Mouse (Mus musculus): ENCODE data around the gene Hspa1l. TPM values are rescaled to one million over a fixed set of nuclear protein-coding genes. Genes with fewer than 3 reads are reported as not detected.

The Hspa1l gene
- total and polyA plus RNA-seq, 2 experiments from 2014 or later = 0.76 to 0.99 TPM

GRCm38 (mm10) chr17:35023756-35024155 lies 51.3 kb downstream of the Hspa1l start:
- Histone ChIP-seq H3K4me3 (ENCODE audit: low read length) (no peak overlapping the region), H3K27ac (no peak overlapping the region), H3K4me1 (ENCODE audit: insufficient read depth, low read length) (peaks cover 6% of the 10 kb centered on the region), H3K27me3 (ENCODE audit: insufficient read depth, low read length) (no peaks in the 10 kb centered on the region), H3K9me3 (ENCODE audit: low read length) (no peaks in the 10 kb centered on the region), H3K9ac (replicated peaks; ENCODE audit: low read length) (no peak overlapping the region), H3K36me3 (ENCODE audit: insufficient read depth, low read length) (no peaks in the 10 kb centered on the region), H3K4me2 (ENCODE audit: low read depth, low read length) (no peak overlapping the region)
- 72% methylated on average over 4 of the region's 4 CpGs for WGBS
- ATAC-seq (no peak), DNase-seq (ENCODE audit: low spot score) (no peak)
- TF ChIP-seq CTCF (IDR thresholded peaks at IDR 0.05; ENCODE audit: low read depth) = no peak

GRCm38 (mm10) chr17:35024261-35024660 lies 51.8 kb downstream of the Hspa1l start:
- no peaks in the 10 kb centered on the region for H3K27me3 ChIP-seq (ENCODE audit: insufficient read depth, low read length)
- H3K9ac ChIP-seq (replicated peaks; ENCODE audit: low read length) = no peak overlapping the region
- no peak overlapping the region for H3K4me2 ChIP-seq (ENCODE audit: low read depth, low read length)
- H3K4me1 ChIP-seq (ENCODE audit: insufficient read depth, low read length) = peaks cover 6% of the 10 kb centered on the region
- no peaks in the 10 kb centered on the region for H3K9me3 ChIP-seq (ENCODE audit: low read length)
- no peak overlapping the region for H3K27ac ChIP-seq
- DNase-seq (ENCODE audit: low spot score) (no peak), ATAC-seq (no peak)
- no peaks in the 10 kb centered on the region for H3K36me3 ChIP-seq (ENCODE audit: insufficient read depth, low read length)
- no peak overlapping the region for H3K4me3 ChIP-seq (ENCODE audit: low read length)
- TF ChIP-seq CTCF (IDR thresholded peaks at IDR 0.05; ENCODE audit: low read depth) = no peak
- 69% methylated on average over 13 of the region's 13 CpGs for WGBS

- 59% methylated on average over 8 of the region's 10 CpGs for WGBS
- Histone ChIP-seq H3K27me3 (ENCODE audit: insufficient read depth, low read length) (no peaks in the 10 kb centered on the region), H3K36me3 (ENCODE audit: insufficient read depth, low read length) (no peaks in the 10 kb centered on the region), H3K27ac (no peak overlapping the region), H3K4me3 (ENCODE audit: low read length) (no peak overlapping the region), H3K9ac (replicated peaks; ENCODE audit: low read length) (no peak overlapping the region), H3K4me2 (ENCODE audit: low read depth, low read length) (no peak overlapping the region), H3K9me3 (ENCODE audit: low read length) (no peaks in the 10 kb centered on the region), H3K4me1 (ENCODE audit: insufficient read depth, low read length) (peaks cover 6% of the 10 kb centered on the region)
- ATAC-seq (no peak), DNase-seq (ENCODE audit: low spot score) (no peak)
- no peak for TF ChIP-seq CTCF (IDR thresholded peaks at IDR 0.05; ENCODE audit: low read depth)
Observed at GRCm38 (mm10) chr17:35024691-35025488, 52.4 kb downstream of the Hspa1l start.

GRCm38 (mm10) chr17:35026206-35026605 lies 53.7 kb downstream of the Hspa1l start:
- WGBS = 79% methylated on average over 5 of the region's 5 CpGs
- Histone ChIP-seq H3K4me2 (ENCODE audit: low read depth, low read length) (0 out of 2 replicates have a peak overlapping the region, but pooled peaks have one; percentile 1), H3K27me3 (ENCODE audit: insufficient read depth, low read length) (no peaks in the 10 kb centered on the region), H3K9me3 (ENCODE audit: low read length) (no peaks in the 10 kb centered on the region), H3K9ac (replicated peaks; ENCODE audit: low read length) (no peak overlapping the region), H3K27ac (no peak overlapping the region), H3K4me1 (ENCODE audit: insufficient read depth, low read length) (peaks cover 6% of the 10 kb centered on the region), H3K4me3 (ENCODE audit: low read length) (no peak overlapping the region), H3K36me3 (ENCODE audit: insufficient read depth, low read length) (no peaks in the 10 kb centered on the region)
- no peak for ATAC-seq
- no peak for DNase-seq (ENCODE audit: low spot score)
- TF ChIP-seq CTCF (IDR thresholded peaks at IDR 0.05; ENCODE audit: low read depth) = peak; percentile 20; the same call in 1 of the 2 replicates

- ATAC-seq = peak; percentile 80
- no peak for TF ChIP-seq CTCF (IDR thresholded peaks at IDR 0.05; ENCODE audit: low read depth)
- Histone ChIP-seq H3K9me3 (ENCODE audit: low read length) (no peaks in the 10 kb centered on the region), H3K9ac (replicated peaks; ENCODE audit: low read length) (no peak within 1 kb of the TSS), H3K27me3 (ENCODE audit: insufficient read depth, low read length) (no peaks in the 10 kb centered on the region), H3K4me2 (ENCODE audit: low read depth, low read length) (no peak within 1 kb of the TSS), H3K4me3 (ENCODE audit: low read length) (no peak within 1 kb of the TSS), H3K4me1 (ENCODE audit: insufficient read depth, low read length) (no peaks in the 10 kb centered on the region; the same call in 1 of the 2 replicates), H3K36me3 (ENCODE audit: insufficient read depth, low read length) (no peaks in the 10 kb centered on the region), H3K27ac (peak within 1 kb of the TSS; percentile 57)
- DNase-seq (ENCODE audit: low spot score) = peak; percentile 83
- 26% methylated on average over 13 of the region's 13 CpGs for WGBS
Observed at GRCm38 (mm10) chr17:35027277-35028068, 55.0 kb downstream of the Hspa1l start, which contains the start of gene Sapcd1. Gene Sapcd1 (minus strand): TSS chr17:35028016.

GRCm38 (mm10) chr17:35028315-35028714 lies 55.8 kb downstream of the Hspa1l start:
- WGBS = 78% methylated on average over 2 of the region's 2 CpGs
- DNase-seq (ENCODE audit: low spot score) = peak; percentile 24

More at GRCm38 (mm10) chr17:35028315-35028714, 55.8 kb downstream of the Hspa1l start:
- Histone ChIP-seq H3K27ac (peak overlapping the region; percentile 0; the same call in 1 of the 2 replicates), H3K4me3 (ENCODE audit: low read length) (no peak overlapping the region), H3K4me2 (ENCODE audit: low read depth, low read length) (no peak overlapping the region), H3K36me3 (ENCODE audit: insufficient read depth, low read length) (no peaks in the 10 kb centered on the region), H3K9ac (replicated peaks; ENCODE audit: low read length) (no peak overlapping the region), H3K4me1 (ENCODE audit: insufficient read depth, low read length) (no peaks in the 10 kb centered on the region; the same call in 1 of the 2 replicates), H3K9me3 (ENCODE audit: low read length) (no peaks in the 10 kb centered on the region), H3K27me3 (ENCODE audit: insufficient read depth, low read length) (no peaks in the 10 kb centered on the region)
- no peak for ATAC-seq
- no peak for TF ChIP-seq CTCF (IDR thresholded peaks at IDR 0.05; ENCODE audit: low read depth)

Other genes starting within 250 kb of the Hspa1l start
Only the 30 nearest of the 43 such genes appear.
- gene Stk19, start 135.8 kb upstream of the Hspa1l start, total RNA-seq (2014; rRNA removed) = 17.5 and 29.6 TPM in 2 replicates
- gene Stk19, start 135.8 kb upstream of the Hspa1l start, polyA plus RNA-seq (2015; fragmentation: Nextera tagmentation; extraction: Ambion mirVana) = 45.5 and 46.5 TPM in 2 replicates
- gene Dxo, start 135.7 kb upstream of the Hspa1l start, total RNA-seq (2014; rRNA removed) = 36.4 and 48.9 TPM in 2 replicates
- gene Dxo, start 135.7 kb upstream of the Hspa1l start, polyA plus RNA-seq (2015; fragmentation: Nextera tagmentation; extraction: Ambion mirVana) = 47.6 and 53.8 TPM in 2 replicates
- 98.1 and 100 TPM in 2 replicates for gene Skiv2l, start 122.5 kb upstream of the Hspa1l start, total RNA-seq (2014; rRNA removed)
- 43.8 and 44.5 TPM in 2 replicates for gene Skiv2l, start 122.5 kb upstream of the Hspa1l start, polyA plus RNA-seq (2015; fragmentation: Nextera tagmentation; extraction: Ambion mirVana)
- 27.6 and 32.9 TPM in 2 replicates for gene Nelfe, start 122.3 kb upstream of the Hspa1l start, total RNA-seq (2014; rRNA removed)
- gene Nelfe, start 122.3 kb upstream of the Hspa1l start, polyA plus RNA-seq (2015; fragmentation: Nextera tagmentation; extraction: Ambion mirVana) = 63.5 and 71.9 TPM in 2 replicates
- gene Cfb, start 110.2 kb upstream of the Hspa1l start, total RNA-seq (2014; rRNA removed) = 0.07 and 0.26 TPM in 2 replicates
- gene Cfb, start 110.2 kb upstream of the Hspa1l start, polyA plus RNA-seq (2015; fragmentation: Nextera tagmentation; extraction: Ambion mirVana) = 1.0 and 1.3 TPM in 2 replicates
- gene Zbtb12, start 93.2 kb upstream of the Hspa1l start, total RNA-seq (2014; rRNA removed) = 20.7 and 31.1 TPM in 2 replicates
- 5.1 and 6.5 TPM in 2 replicates for gene Zbtb12, start 93.2 kb upstream of the Hspa1l start, polyA plus RNA-seq (2015; fragmentation: Nextera tagmentation; extraction: Ambion mirVana)
- gene Gm20547, start 90.7 kb upstream of the Hspa1l start, total RNA-seq (2014; rRNA removed) = not detected in 2 replicates
- not detected in 2 replicates for gene Gm20547, start 90.7 kb upstream of the Hspa1l start, polyA plus RNA-seq (2015; fragmentation: Nextera tagmentation; extraction: Ambion mirVana)
- 5.4 and 7.8 TPM in 2 replicates for gene C2, start 74.4 kb upstream of the Hspa1l start, total RNA-seq (2014; rRNA removed)
- gene C2, start 74.4 kb upstream of the Hspa1l start, polyA plus RNA-seq (2015; fragmentation: Nextera tagmentation; extraction: Ambion mirVana) = 5.5 and 6.0 TPM in 2 replicates
- 309 and 317 TPM in 2 replicates for gene Ehmt2, start 74.2 kb upstream of the Hspa1l start, total RNA-seq (2014; rRNA removed)
- 57.4 and 57.6 TPM in 2 replicates for gene Ehmt2, start 74.2 kb upstream of the Hspa1l start, polyA plus RNA-seq (2015; fragmentation: Nextera tagmentation; extraction: Ambion mirVana)
- 0.22 TPM in 1 of 2 replicates, not detected in the other for gene Slc44a4, start 58.2 kb upstream of the Hspa1l start, total RNA-seq (2014; rRNA removed)
- gene Slc44a4, start 58.2 kb upstream of the Hspa1l start, polyA plus RNA-seq (2015; fragmentation: Nextera tagmentation; extraction: Ambion mirVana) = 0.18 and 0.25 TPM in 2 replicates
- 50.9 and 93.9 TPM in 2 replicates for gene Neu1, start 41.5 kb upstream of the Hspa1l start, total RNA-seq (2014; rRNA removed)
- 42.9 and 43.1 TPM in 2 replicates for gene Neu1, start 41.5 kb upstream of the Hspa1l start, polyA plus RNA-seq (2015; fragmentation: Nextera tagmentation; extraction: Ambion mirVana)
- 15.2 and 20.4 TPM in 2 replicates for gene Hspa1b, start 13.5 kb upstream of the Hspa1l start, total RNA-seq (2014; rRNA removed)
- gene Hspa1b, start 13.5 kb upstream of the Hspa1l start, polyA plus RNA-seq (2015; fragmentation: Nextera tagmentation; extraction: Ambion mirVana) = 0.51 and 0.55 TPM in 2 replicates
- gene Gm20481, start 2.8 kb upstream of the Hspa1l start, total RNA-seq (2014; rRNA removed) = not detected in 2 replicates
- gene Gm20481, start 2.8 kb upstream of the Hspa1l start, polyA plus RNA-seq (2015; fragmentation: Nextera tagmentation; extraction: Ambion mirVana) = not detected in 2 replicates
- gene Hspa1a, start 547 bp upstream of the Hspa1l start, total RNA-seq (2014; rRNA removed) = 25.0 and 29.0 TPM in 2 replicates
- gene Hspa1a, start 547 bp upstream of the Hspa1l start, polyA plus RNA-seq (2015; fragmentation: Nextera tagmentation; extraction: Ambion mirVana) = 13.6 and 14.7 TPM in 2 replicates
- 35.5 and 43.1 TPM in 2 replicates for gene Lsm2, start 9.2 kb downstream of the Hspa1l start, total RNA-seq (2014; rRNA removed)
- gene Lsm2, start 9.2 kb downstream of the Hspa1l start, polyA plus RNA-seq (2015; fragmentation: Nextera tagmentation; extraction: Ambion mirVana) = 106 and 110 TPM in 2 replicates
- gene Vars, start 28.3 kb downstream of the Hspa1l start, total RNA-seq (2014; rRNA removed) = 128 TPM in 2 replicates
- gene Vars, start 28.3 kb downstream of the Hspa1l start, polyA plus RNA-seq (2015; fragmentation: Nextera tagmentation; extraction: Ambion mirVana) = 39.9 and 41.7 TPM in 2 replicates
- 0.68 and 1.2 TPM in 2 replicates for gene Vwa7, start 43.9 kb downstream of the Hspa1l start, total RNA-seq (2014; rRNA removed)
- gene Vwa7, start 43.9 kb downstream of the Hspa1l start, polyA plus RNA-seq (2015; fragmentation: Nextera tagmentation; extraction: Ambion mirVana) = 0.11 and 0.18 TPM in 2 replicates
- 0.65 and 2.1 TPM in 2 replicates for gene Sapcd1, start 55.3 kb downstream of the Hspa1l start, total RNA-seq (2014; rRNA removed)
- gene Sapcd1, start 55.3 kb downstream of the Hspa1l start, polyA plus RNA-seq (2015; fragmentation: Nextera tagmentation; extraction: Ambion mirVana) = 2.4 and 2.7 TPM in 2 replicates
- 1.1 and 6.4 TPM in 2 replicates for gene Msh5, start 74.0 kb downstream of the Hspa1l start, total RNA-seq (2014; rRNA removed)
- gene Msh5, start 74.0 kb downstream of the Hspa1l start, polyA plus RNA-seq (2015; fragmentation: Nextera tagmentation; extraction: Ambion mirVana) = 2.2 and 3.1 TPM in 2 replicates
- 56.9 and 59.5 TPM in 2 replicates for gene Clic1, start 77.3 kb downstream of the Hspa1l start, total RNA-seq (2014; rRNA removed)
- gene Clic1, start 77.3 kb downstream of the Hspa1l start, polyA plus RNA-seq (2015; fragmentation: Nextera tagmentation; extraction: Ambion mirVana) = 81.9 and 88.5 TPM in 2 replicates
- 216 and 228 TPM in 2 replicates for gene Ddah2, start 86.3 kb downstream of the Hspa1l start, total RNA-seq (2014; rRNA removed)
- 322 and 331 TPM in 2 replicates for gene Ddah2, start 86.3 kb downstream of the Hspa1l start, polyA plus RNA-seq (2015; fragmentation: Nextera tagmentation; extraction: Ambion mirVana)
- gene Ly6g6c, start 92.7 kb downstream of the Hspa1l start, total RNA-seq (2014; rRNA removed) = not detected in 2 replicates
- not detected in 2 replicates for gene Ly6g6c, start 92.7 kb downstream of the Hspa1l start, polyA plus RNA-seq (2015; fragmentation: Nextera tagmentation; extraction: Ambion mirVana)
- not detected in 2 replicates for gene Mpig6b, start 93.5 kb downstream of the Hspa1l start, total RNA-seq (2014; rRNA removed)
- gene Mpig6b, start 93.5 kb downstream of the Hspa1l start, polyA plus RNA-seq (2015; fragmentation: Nextera tagmentation; extraction: Ambion mirVana) = 0.18 TPM in 2 replicates
- gene Ly6g6e, start 104.2 kb downstream of the Hspa1l start, total RNA-seq (2014; rRNA removed) = not detected in 2 replicates
- 0.44 TPM in 1 of 2 replicates, not detected in the other for gene Ly6g6e, start 104.2 kb downstream of the Hspa1l start, polyA plus RNA-seq (2015; fragmentation: Nextera tagmentation; extraction: Ambion mirVana)
- 0.78 TPM in 1 of 2 replicates, not detected in the other for gene Ly6g6d, start 105.4 kb downstream of the Hspa1l start, total RNA-seq (2014; rRNA removed)
- gene Ly6g6d, start 105.4 kb downstream of the Hspa1l start, polyA plus RNA-seq (2015; fragmentation: Nextera tagmentation; extraction: Ambion mirVana) = 1.3 and 1.9 TPM in 2 replicates
- gene Ly6g6f, start 112.9 kb downstream of the Hspa1l start, total RNA-seq (2014; rRNA removed) = not detected in 2 replicates
- 0.26 TPM in 1 of 2 replicates, not detected in the other for gene Ly6g6f, start 112.9 kb downstream of the Hspa1l start, polyA plus RNA-seq (2015; fragmentation: Nextera tagmentation; extraction: Ambion mirVana)
- 129 and 158 TPM in 2 replicates for gene Abhd16a, start 116.6 kb downstream of the Hspa1l start, total RNA-seq (2014; rRNA removed)
- 121 TPM in 2 replicates for gene Abhd16a, start 116.6 kb downstream of the Hspa1l start, polyA plus RNA-seq (2015; fragmentation: Nextera tagmentation; extraction: Ambion mirVana)
- not detected in 2 replicates for gene Ly6g5c, start 135.6 kb downstream of the Hspa1l start, total RNA-seq (2014; rRNA removed)
- not detected in 2 replicates for gene Ly6g5c, start 135.6 kb downstream of the Hspa1l start, polyA plus RNA-seq (2015; fragmentation: Nextera tagmentation; extraction: Ambion mirVana)
- 1.7 and 2.0 TPM in 2 replicates for gene Ly6g5b, start 142.7 kb downstream of the Hspa1l start, total RNA-seq (2014; rRNA removed)
- gene Ly6g5b, start 142.7 kb downstream of the Hspa1l start, polyA plus RNA-seq (2015; fragmentation: Nextera tagmentation; extraction: Ambion mirVana) = 0.76 and 1.2 TPM in 2 replicates
- gene Gpank1, start 148.8 kb downstream of the Hspa1l start, total RNA-seq (2014; rRNA removed) = 13.1 and 14.1 TPM in 2 replicates
- gene Gpank1, start 148.8 kb downstream of the Hspa1l start, polyA plus RNA-seq (2015; fragmentation: Nextera tagmentation; extraction: Ambion mirVana) = 18.1 and 19.1 TPM in 2 replicates

Measured in hindbrain, postnatal 0 days (tissue).